Mouse (Mus musculus) brown adipose tissue, adult 24 weeks (tissue): ENCODE data around the gene Plekhg3. TPM values are rescaled to one million over a fixed set of nuclear protein-coding genes. Genes with fewer than 3 reads are reported as not detected.
A peak's percentile ranks its signal among the peaks of the same experiment; 100 is the strongest.

Source experiments
- H3K27ac ChIP-seq: fragments of 200-500 bp; replicated peaks from 2 replicates; pipeline ENCODE4 v1.5.1; 2012; ENCODE audit warnings: low read depth, mild to moderate bottlenecking, low read length
- H3K4me1 ChIP-seq: fragments of 200-500 bp; 2 replicates; pipeline ENCODE4 v1.6.1; 2012; ENCODE audit warnings: low read length, mixed read lengths; ENCODE audit not compliant: control insufficient read depth, insufficient read depth, insufficient read length
- H3K4me3 ChIP-seq: fragments of 200-500 bp; 2 replicates; pipeline ENCODE4 v1.5.1; 2012; ENCODE audit warnings: low read depth, mild to moderate bottlenecking, low read length, moderate library complexity; ENCODE audit not compliant: insufficient read depth
- polyA plus RNA-seq: library from polyadenylated mRNA; stranded (reverse); fragments of >200 nt; gene quantifications from 2 replicates; pipeline ENCODE4 v1.2.4, GENCODE M21; 2012; ENCODE audit not compliant: missing spikeins, insufficient read depth, insufficient read length

The Plekhg3 gene
- polyA plus RNA-seq, 1 experiment: 6.5 TPM

GRCm38 (mm10) chr12:76596292-76597023, 65.8 kb downstream of the Plekhg3 start:
- Histone ChIP-seq H3K27ac (no peak overlapping the region), H3K4me1 (peaks cover 13% of the 10 kb centered on the region), H3K4me3 (no peak overlapping the region)

DNA sequence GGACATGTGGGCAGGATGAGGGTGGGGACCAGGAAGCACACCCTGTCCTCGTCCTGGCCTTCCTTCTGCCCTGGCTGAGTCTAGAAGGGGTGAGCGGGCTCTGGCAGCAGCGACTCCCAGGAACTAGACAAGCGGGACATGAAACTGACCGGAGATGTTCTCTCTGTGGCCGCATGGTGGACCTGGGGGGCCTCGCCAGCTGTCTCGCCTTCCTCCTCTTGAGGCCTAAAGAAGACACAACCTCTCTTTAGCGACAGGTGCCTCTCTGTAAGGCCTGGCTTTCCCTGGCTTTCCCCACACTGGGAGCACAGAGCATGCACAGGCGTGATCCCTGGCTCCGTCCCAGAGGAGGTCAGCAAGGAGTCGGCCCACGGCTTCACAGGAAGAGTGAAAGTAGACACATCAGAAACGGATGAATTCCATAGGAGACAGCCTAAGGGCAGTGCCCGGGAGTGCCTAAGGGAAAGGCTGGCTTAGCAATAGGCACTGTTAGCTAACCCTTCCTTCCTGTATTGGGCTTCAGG, 66.9 kb downstream of the Plekhg3 start:
- H3K4me3 ChIP-seq: no peak overlapping the region
- no peak overlapping the region for H3K27ac ChIP-seq
- H3K4me1 ChIP-seq: peaks cover 13% of the 10 kb centered on the region

DNA sequence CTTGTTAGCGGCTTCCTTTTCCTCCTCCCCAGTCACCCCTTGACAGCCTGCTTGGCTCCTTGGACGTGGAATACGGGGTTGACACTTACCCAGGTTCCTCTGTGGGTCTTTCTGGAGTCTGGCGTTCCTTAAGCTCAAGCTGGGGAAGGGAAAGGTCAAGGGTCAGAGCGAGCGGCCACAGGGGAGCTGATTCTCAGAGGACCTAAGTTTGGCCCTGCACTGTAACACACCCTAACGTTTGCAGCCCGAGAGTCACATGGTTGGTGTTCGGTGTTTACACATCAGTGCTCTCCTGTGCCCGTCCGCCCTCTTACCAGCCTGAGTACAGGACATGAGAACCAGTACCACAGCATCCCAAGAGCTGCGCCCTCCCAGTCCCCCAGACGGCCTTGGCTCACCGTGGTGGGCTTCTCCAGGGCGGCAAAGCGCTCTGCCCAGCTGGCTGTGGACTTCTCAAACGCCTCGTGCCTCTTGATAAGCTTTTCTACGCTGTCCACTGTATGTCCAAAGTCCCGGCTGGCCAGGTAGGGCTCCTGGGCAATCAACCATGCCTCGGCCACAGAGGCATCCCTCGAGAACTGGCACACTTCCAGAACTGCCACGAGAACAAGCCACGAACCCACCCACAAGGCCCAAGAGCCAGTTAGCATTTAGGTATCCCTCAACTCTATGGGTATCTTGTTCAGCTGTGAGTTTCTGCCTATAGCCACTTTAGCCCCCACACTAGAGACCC, 67.7 kb downstream of the Plekhg3 start:
- H3K4me1 ChIP-seq: peaks cover 13% of the 10 kb centered on the region
- no peak overlapping the region for H3K4me3 ChIP-seq
- no peak overlapping the region for H3K27ac ChIP-seq

- H3K4me1 ChIP-seq: no peaks in the 10 kb centered on the region
- no peak overlapping the region for H3K27ac ChIP-seq
- H3K4me3 ChIP-seq: no peak overlapping the region
Observed at GRCm38 (mm10) chr12:76603779-76604178, 73.1 kb downstream of the Plekhg3 start.

DNA sequence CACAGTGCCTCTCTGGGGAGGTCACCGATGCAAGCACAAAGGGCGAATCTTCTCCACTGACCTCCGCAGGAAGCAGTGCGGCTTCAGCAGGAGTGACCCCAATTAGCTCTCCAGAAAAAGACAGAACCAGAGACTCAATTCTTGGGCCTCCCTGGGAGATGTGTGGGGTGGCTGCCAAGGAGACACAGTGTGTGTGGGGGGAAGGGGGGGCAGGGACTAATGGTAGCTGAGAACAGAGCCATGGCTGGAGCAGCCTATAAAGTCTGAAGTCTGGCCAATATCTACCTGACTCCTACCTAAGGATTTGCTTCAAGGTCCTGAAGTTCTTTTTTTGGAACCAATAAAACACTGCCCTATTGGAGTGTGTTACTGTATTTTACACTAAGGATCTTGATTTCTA, 73.9 kb downstream of the Plekhg3 start:
- H3K4me3 ChIP-seq: no peak overlapping the region
- H3K27ac ChIP-seq: no peak overlapping the region
- H3K4me1 ChIP-seq: no peaks in the 10 kb centered on the region

DNA sequence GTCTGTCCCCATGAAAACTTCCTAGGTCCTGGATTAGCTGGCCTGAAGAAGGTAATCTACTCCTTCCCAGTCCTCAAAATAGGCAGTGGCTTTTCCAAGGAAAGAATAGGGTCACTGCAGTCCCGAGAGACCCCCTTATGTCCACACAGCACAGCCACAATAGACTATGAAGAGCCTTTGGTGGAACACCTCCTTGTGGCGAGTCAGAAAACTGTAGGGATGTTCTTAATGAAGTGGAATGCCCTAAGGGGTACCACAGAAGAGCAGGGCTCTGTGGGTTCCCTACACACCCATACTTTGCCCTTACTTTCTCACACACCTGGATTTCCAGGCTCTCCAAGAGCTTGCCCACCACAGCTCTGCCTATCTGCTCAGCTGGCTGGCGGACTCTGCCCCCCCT, 75.1 kb downstream of the Plekhg3 start:
- Histone ChIP-seq H3K4me3 (no peak overlapping the region), H3K27ac (no peak overlapping the region), H3K4me1 (no peaks in the 10 kb centered on the region)

DNA sequence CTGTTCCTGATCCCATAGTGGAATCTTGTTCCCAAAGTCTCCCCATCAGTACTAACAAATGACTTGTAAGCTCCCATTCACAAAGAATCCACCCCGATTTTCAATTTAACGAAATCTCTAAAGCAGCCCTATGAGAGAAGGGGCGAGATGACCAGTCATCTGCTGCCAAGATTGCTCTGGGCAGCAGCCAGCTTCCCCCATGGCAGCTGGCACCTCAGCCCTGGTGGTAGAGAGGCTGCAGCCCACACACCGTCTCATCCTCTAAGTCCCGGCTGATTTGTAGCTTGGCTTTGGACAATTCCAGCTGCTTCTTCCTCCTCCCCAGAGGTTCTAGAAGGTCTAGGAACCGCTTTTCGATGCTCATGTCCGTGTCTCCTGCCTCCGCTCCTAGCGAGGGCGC, 77.5 kb downstream of the Plekhg3 start:
- H3K4me1 ChIP-seq: no peaks in the 10 kb centered on the region
- no peak overlapping the region for H3K27ac ChIP-seq
- no peak overlapping the region for H3K4me3 ChIP-seq

DNA sequence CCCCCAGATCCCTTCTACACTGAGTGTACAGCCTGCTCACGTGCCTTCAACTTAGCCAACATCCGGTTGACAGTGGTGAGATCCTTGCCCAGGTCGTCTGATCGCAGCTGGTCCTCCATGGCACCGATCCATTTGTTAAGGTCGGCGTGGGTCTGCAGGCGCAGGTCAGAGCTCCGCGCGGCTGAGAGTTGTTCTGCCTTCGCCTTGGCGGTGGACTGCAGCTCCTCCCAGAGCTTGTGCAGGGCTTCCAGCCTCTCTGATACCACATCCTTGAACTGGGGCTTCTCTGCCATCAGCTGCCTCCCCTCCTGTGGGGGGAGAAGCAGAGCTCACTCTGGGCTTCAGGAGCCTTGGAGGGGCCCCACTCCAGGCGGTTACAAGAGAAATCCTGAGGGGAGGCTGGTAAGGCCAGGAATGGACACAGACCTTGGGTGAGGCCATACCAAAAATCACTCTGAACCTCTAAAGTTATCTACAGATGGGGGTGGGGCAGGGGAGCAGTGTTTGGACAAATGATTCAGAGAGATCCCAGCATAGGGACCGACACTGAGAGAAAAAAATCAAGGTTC, 78.4 kb downstream of the Plekhg3 start:
- no peak overlapping the region for H3K27ac ChIP-seq
- H3K4me1 ChIP-seq: no peaks in the 10 kb centered on the region
- H3K4me3 ChIP-seq: no peak overlapping the region

DNA sequence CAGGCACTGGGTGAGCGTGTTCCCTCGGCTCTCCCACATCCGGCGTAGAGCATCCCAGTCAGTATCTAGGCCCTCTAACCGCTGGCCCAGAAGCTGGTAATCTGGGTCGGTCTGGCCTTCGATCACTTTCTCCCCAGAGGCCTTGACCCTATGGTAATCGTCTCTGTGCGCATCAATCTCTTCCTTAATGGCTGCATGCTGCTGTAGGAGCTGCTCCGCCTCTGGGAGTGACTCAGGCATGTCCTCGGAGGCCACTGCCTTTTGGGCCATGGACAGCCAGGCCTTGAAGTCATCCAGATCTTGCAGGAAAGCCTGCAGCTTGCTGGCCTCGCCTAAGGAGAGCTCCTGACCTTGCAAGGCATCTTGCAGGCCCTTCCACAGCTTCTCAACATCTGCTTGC, 81.9 kb downstream of the Plekhg3 start:
- no peak overlapping the region for H3K4me3 ChIP-seq
- no peak overlapping the region for H3K27ac ChIP-seq
- H3K4me1 ChIP-seq: no peaks in the 10 kb centered on the region

- Histone ChIP-seq H3K4me3 (no peak overlapping the region), H3K4me1 (no peaks in the 10 kb centered on the region), H3K27ac (peak overlapping the region; percentile 65; the same call in 1 of the 2 replicates)
Observed at GRCm38 (mm10) chr12:76614868-76615579, 84.3 kb downstream of the Plekhg3 start.

DNA sequence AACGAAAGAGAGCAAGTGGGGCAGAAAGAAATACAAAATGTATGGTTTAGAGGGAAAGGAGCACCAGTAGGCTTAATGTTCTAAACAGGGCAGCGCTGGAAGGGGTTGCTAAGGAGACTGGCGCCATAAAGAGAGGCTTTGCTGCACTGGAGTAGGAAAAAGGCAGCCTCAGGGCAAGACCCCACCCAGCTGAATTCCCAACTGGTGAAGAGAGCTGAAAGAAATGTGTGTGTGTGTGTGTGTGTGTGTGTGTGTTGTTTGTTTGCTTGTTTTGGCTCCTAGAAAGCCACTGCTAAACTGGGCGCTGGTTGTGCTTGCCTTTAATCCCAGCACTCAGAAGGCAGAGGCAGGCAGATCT, 84.9 kb downstream of the Plekhg3 start:
- Histone ChIP-seq H3K4me3 (no peak overlapping the region), H3K4me1 (no peaks in the 10 kb centered on the region), H3K27ac (no peak overlapping the region)

DNA sequence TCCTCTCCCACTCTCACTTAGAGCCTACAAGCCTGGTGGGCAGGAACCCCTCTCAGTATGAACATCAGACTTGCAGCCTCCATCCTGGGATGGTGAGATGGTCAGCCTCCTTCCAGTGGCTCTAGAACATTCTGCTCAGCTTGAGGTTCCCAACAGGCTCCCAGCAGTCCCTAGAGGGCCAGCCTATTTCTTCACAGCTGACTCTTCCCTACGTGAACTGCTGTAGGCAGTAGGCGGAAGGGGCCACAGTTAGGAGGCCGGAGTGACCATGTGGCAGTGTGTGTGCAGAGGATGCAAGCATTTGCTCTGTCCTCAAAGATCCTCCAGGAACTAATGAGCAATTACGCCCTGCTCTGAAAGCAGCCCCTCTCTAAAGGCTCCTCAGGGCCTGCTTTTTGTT, 87.5 kb downstream of the Plekhg3 start:
- Histone ChIP-seq H3K4me1 (no peaks in the 10 kb centered on the region), H3K27ac (no peak overlapping the region)

DNA sequence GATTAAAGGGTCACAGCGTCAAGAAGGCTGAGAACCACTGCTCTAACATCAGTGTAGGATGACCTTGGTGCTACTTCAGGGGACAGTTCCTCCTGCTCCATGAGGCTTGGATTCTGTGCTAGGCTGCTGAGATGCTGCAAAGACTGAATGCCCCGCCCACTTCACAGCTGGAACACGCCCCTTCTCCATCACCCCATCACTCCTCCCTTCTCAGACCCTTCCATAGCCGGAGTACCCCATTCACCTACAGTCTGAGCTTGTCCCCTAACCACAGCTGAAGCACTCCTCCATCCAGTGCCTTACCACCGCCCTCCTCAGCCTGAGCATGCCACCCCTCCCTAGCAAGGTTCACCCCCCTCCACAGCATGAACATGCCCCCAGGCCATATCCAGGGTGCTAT, 89.2 kb downstream of the Plekhg3 start:
- Histone ChIP-seq H3K4me3 (no peak overlapping the region), H3K4me1 (no peaks in the 10 kb centered on the region)

More for the DNA sequence above, 87.5 kb downstream of the Plekhg3 start:
- no peak overlapping the region for H3K4me3 ChIP-seq

GRCm38 (mm10) chr12:76623374-76623773, 92.7 kb downstream of the Plekhg3 start:
- no peaks in the 10 kb centered on the region for H3K4me1 ChIP-seq
- H3K4me3 ChIP-seq: no peak overlapping the region
- H3K27ac ChIP-seq: no peak overlapping the region

More for the DNA sequence above, 89.2 kb downstream of the Plekhg3 start:
- no peak overlapping the region for H3K27ac ChIP-seq
